Mouse (Mus musculus) G1E (cell line): Measurements from ENCODE around the gene Gm12216. TPM values are rescaled to one million over a fixed set of nuclear protein-coding genes. Genes with fewer than 3 reads are reported as not detected.
"Not testable (repeated sequence)": the region's sequence is repeated elsewhere in the genome, so short reads cannot be mapped to it uniquely, and the experiment has no call there.

Experiments used
- ATAC-seq: 2 replicates; pipeline ENCODE4 v1.8.0; 2016; ENCODE audit warnings: mild to moderate bottlenecking; ENCODE audit not compliant: insufficient number of reproducible peaks, poor library complexity, low FRiP score, severe bottlenecking; ENCODE audit errors: extremely low read depth
- DNase-seq: peaks from one replicate; pipeline ENCODE4 v3.0.0; 2012; ENCODE audit warnings: low spot score
- H3K27me3 ChIP-seq: 2 replicates; pipeline ENCODE4 v1.6.1; 2012; ENCODE audit warnings: mild to moderate bottlenecking, low read length, inconsistent platforms; ENCODE audit not compliant: insufficient read depth
- H3K36me3 ChIP-seq: replicated peaks from 2 replicates; pipeline ENCODE3; 2012; ENCODE audit warnings: mild to moderate bottlenecking, inconsistent platforms
- H3K4me1 ChIP-seq: 2 replicates; pipeline ENCODE4 v1.6.1; 2012; ENCODE audit warnings: low read depth, low read length, inconsistent platforms, mixed read lengths; ENCODE audit not compliant: insufficient read depth
- H3K4me3 ChIP-seq: 2 replicates; pipeline ENCODE4 v1.5.1; 2012; ENCODE audit warnings: low read depth, mild to moderate bottlenecking, inconsistent platforms, low read length, moderate library complexity, mixed read lengths
- H3K9me3 ChIP-seq: replicated peaks from 2 replicates; pipeline ENCODE4 v1.6.1; 2012; ENCODE audit warnings: inconsistent platforms
- CTCF ChIP-seq: IDR thresholded peaks from 2 replicates; pipeline ENCODE4 v1.5.1; 2012; ENCODE audit warnings: low read depth, low read length, inconsistent platforms, mixed read lengths
- GATA1 ChIP-seq: IDR thresholded peaks from 2 replicates; pipeline ENCODE4 v1.6.1; 2012; ENCODE audit warnings: borderline replicate concordance, low read length, inconsistent platforms, mixed read lengths
- GATA2 ChIP-seq: IDR thresholded peaks from 2 replicates; pipeline ENCODE4 v1.6.1; 2012; ENCODE audit warnings: low read depth, low read length, inconsistent platforms, borderline replicate concordance
- POLR2AphosphoS5 ChIP-seq: IDR thresholded peaks from 2 replicates; pipeline ENCODE4 v1.6.1; 2012; ENCODE audit warnings: low read depth, low read length, inconsistent platforms; ENCODE audit not compliant: insufficient replicate concordance
- TAL1 ChIP-seq: conservative IDR thresholded peaks from 2 replicates; pipeline ENCODE4 v1.6.1; 2012; ENCODE audit warnings: low read depth, low read length, inconsistent platforms, mixed read lengths
- polyA plus RNA-seq: library from polyadenylated mRNA; stranded (reverse); fragments of >175 nt; gene quantifications from 2 replicates; pipeline ENCODE4 v1.2.3, GENCODE M21; 2012
- total RNA-seq, 2 experiments: library from RNA; stranded (forward) in 1 of 2; stranded (reverse) in 1 of 2; fragments of 200-1000 nt in 1 of 2; fragments of >200 nt in 1 of 2; fragmentation: Nextera tagmentation in 1 of 2; gene quantifications; 2 replicates each; pipeline ENCODE4 v1.2.3; 2014 to 2017

The Gm12216 gene
- total RNA-seq (2014; fragmentation: Nextera tagmentation) (not detected in 2 replicates), total RNA-seq (2017) (0.12 and 0.16 TPM in 2 replicates), polyA plus RNA-seq (not detected in 2 replicates)

- H3K27me3 ChIP-seq, result peaks cover 15% of the 10 kb centered on the region
- not testable (repeated sequence) for H3K36me3 ChIP-seq, DNase-seq, H3K9me3 ChIP-seq, ATAC-seq, H3K4me3 ChIP-seq, H3K4me1 ChIP-seq
Observed at GRCm38 (mm10) chr11:53858761-53859580, at the start of gene Gm12216. Gene Gm12216, minus strand, starts transcription at chr11:53859256.

- H3K9me3 ChIP-seq, result no peaks in the 10 kb centered on the region
- ATAC-seq (no peak), DNase-seq (no peak)
- no peaks in the 10 kb centered on the region for H3K36me3 ChIP-seq
- peaks cover 31% of the 10 kb centered on the region for H3K27me3 ChIP-seq
- H3K4me3 ChIP-seq, result no peak overlapping the region
- no peaks in the 10 kb centered on the region; the same call in 1 of the 2 replicates for H3K4me1 ChIP-seq
- TF ChIP-seq GATA2 (no peak), GATA1 (no peak), TAL1 (no peak), CTCF (no peak), POLR2AphosphoS5 (no peak)
Observed at GRCm38 (mm10) chr11:53908686-53909085, 49.6 kb upstream of the Gm12216 start.

GRCm38 (mm10) chr11:53904534-53904925 is 45.5 kb upstream of the Gm12216 start:
- Histone ChIP-seq H3K4me3 (no peak overlapping the region), H3K36me3 (no peaks in the 10 kb centered on the region), H3K27me3 (peaks cover 26% of the 10 kb centered on the region), H3K9me3 (no peaks in the 10 kb centered on the region), H3K4me1 (no peaks in the 10 kb centered on the region; the same call in 1 of the 2 replicates)
- no peak for ATAC-seq
- no peak for TF ChIP-seq TAL1
- TF ChIP-seq GATA2, result no peak
- no peak for TF ChIP-seq GATA1
- TF ChIP-seq POLR2AphosphoS5, result no peak
- TF ChIP-seq CTCF, result no peak
- DNase-seq, result no peak

GRCm38 (mm10) chr11:53903781-53904533 is 44.9 kb upstream of the Gm12216 start:
- Histone ChIP-seq H3K27me3 (peaks cover 22% of the 10 kb centered on the region), H3K4me1 (no peaks in the 10 kb centered on the region; the same call in 1 of the 2 replicates), H3K36me3 (no peaks in the 10 kb centered on the region), H3K4me3 (no peak overlapping the region), H3K9me3 (no peaks in the 10 kb centered on the region)
- ATAC-seq, result no peak
- no peak for DNase-seq
- TF ChIP-seq CTCF (no peak), GATA2 (no peak), POLR2AphosphoS5 (no peak), TAL1 (no peak), GATA1 (no peak)

GRCm38 (mm10) chr11:53902741-53903140 is 43.7 kb upstream of the Gm12216 start:
- no peak for TF ChIP-seq CTCF
- TF ChIP-seq TAL1, result no peak
- TF ChIP-seq GATA1, result no peak
- TF ChIP-seq POLR2AphosphoS5, result no peak
- no peak for TF ChIP-seq GATA2
- ATAC-seq, result no peak
- H3K36me3 ChIP-seq, result no peaks in the 10 kb centered on the region
- DNase-seq, result no peak
- no peak overlapping the region for H3K4me3 ChIP-seq
- peaks cover 22% of the 10 kb centered on the region for H3K27me3 ChIP-seq
- no peaks in the 10 kb centered on the region; the same call in 1 of the 2 replicates for H3K4me1 ChIP-seq
- H3K9me3 ChIP-seq, result no peaks in the 10 kb centered on the region

GRCm38 (mm10) chr11:53900991-53901390 is 41.9 kb upstream of the Gm12216 start:
- H3K4me1 ChIP-seq, result peaks cover 5% of the 10 kb centered on the region
- TF ChIP-seq GATA2 (no peak), TAL1 (no peak), CTCF (no peak)
- H3K36me3 ChIP-seq, result no peaks in the 10 kb centered on the region
- H3K9me3 ChIP-seq, result no peaks in the 10 kb centered on the region
- no peak overlapping the region for H3K4me3 ChIP-seq
- H3K27me3 ChIP-seq, result peaks cover 18% of the 10 kb centered on the region; the same call in 1 of the 2 replicates
- ATAC-seq (no peak), DNase-seq (no peak)
